ENCODE assay signal across 11 mouse cellular contexts in the genomic region with DNA sequence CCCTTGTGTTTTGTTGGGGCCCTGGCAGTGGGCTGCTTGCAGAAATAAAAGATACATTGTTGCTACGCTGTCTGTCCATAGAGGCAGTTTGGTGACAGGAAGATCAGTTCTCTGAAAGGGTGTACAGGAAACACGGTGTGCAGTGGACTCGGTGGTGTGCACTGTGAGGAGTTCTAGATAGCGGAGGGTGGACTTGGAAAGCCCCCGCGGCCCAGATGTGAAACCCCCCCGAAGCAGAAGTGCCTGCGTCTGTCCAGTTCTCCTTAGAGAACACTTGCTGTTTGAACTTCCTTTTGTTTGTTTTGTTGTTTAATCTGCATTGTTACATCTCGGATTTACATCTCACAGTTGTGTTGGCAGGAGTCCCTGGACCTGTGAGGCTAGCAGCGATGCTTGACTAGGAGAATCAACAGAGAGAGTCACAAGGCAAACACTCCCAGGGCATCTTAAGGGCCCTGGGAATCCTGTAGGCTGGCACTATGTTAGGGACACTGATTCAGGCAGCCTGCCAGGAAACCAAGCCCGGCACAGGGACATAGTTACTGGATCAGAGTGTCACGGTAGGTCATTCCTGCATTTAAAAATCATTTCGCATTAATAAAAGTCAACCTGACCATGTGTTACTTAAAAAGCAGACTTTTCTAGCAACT. TPM values are rescaled to one million over a fixed set of nuclear protein-coding genes. Genes with fewer than 3 reads are reported as not detected.
DNase-seq lines count a peak whose midpoint lies in the region; ATAC-seq and TF ChIP-seq lines count a peak whose summit lies in the region.
"Had no signal": no experiment of that assay in that cellular context is flagged by ENCODE, and none has a peak within 500 bp of the region (broad histone marks: within the 10 kb centered on the region; RNA-seq: fewer than 3 reads in every experiment).

No protein-coding gene starts in this region.

- no peak overlapping the region for H3K4me2 ChIP-seq in neural tube, embryonic 13.5 days
- H3K4me2 ChIP-seq in stomach, postnatal 0 days (replicated peaks; ENCODE audit: low read depth): no peak overlapping the region
- H3K4me2 ChIP-seq: heart, embryonic 15.5 days; liver, embryonic 11.5 days; stomach, embryonic 15.5 days had no signal

- peaks cover 17% of the 10 kb centered on the region for H3K36me3 ChIP-seq in neural tube, embryonic 13.5 days
- 0 out of 2 replicates have a peak, but pooled peaks cover 2% of the 10 kb centered on the region for H3K36me3 ChIP-seq in stomach, postnatal 0 days (ENCODE audit: control insufficient read depth, insufficient read depth, low read length)
- H3K36me3 ChIP-seq: heart, embryonic 15.5 days had no signal

- intact Hi-C loops in gastrocnemius, adult 2 months (cut with DNase I): no loop called here
- intact Hi-C loops in heart, postnatal 36 days (cut with DNase I): no loop called here

- H3K27ac ChIP-seq in gastrocnemius, adult 2 months: no peak overlapping the region
- 0 out of 2 replicates have a peak overlapping the region, but pooled peaks have one; percentile 3 for H3K27ac ChIP-seq in neural tube, embryonic 13.5 days (replicated peaks)
- no peak overlapping the region for H3K27ac ChIP-seq in stomach, postnatal 0 days (replicated peaks)
- H3K27ac ChIP-seq: heart, embryonic 15.5 days; stomach, embryonic 15.5 days had no signal

- no peak for TF ChIP-seq CTCF in gastrocnemius, adult 2 months (IDR thresholded peaks at IDR 0.05)
- no peak for TF ChIP-seq CTCF in stomach, postnatal 0 days (IDR thresholded peaks at IDR 0.05; ENCODE audit: low read depth)

- WGBS in neural tube, embryonic 13.5 days: 70% methylated on average over 13 of the region's 13 CpGs
- WGBS in stomach, postnatal 0 days: 60% methylated on average over 13 of the region's 13 CpGs

- no peaks in the 10 kb centered on the region for H3K27me3 ChIP-seq in neural tube, embryonic 13.5 days
- H3K27me3 ChIP-seq in stomach, postnatal 0 days (ENCODE audit: control insufficient read depth, insufficient read depth, low read length): no peaks in the 10 kb centered on the region
- H3K27me3 ChIP-seq: heart, embryonic 15.5 days; stomach, embryonic 15.5 days had no signal

- no peaks in the 10 kb centered on the region for H3K9me3 ChIP-seq in neural tube, embryonic 13.5 days
- H3K9me3 ChIP-seq in stomach, postnatal 0 days (ENCODE audit: control insufficient read depth, low read length): no peaks in the 10 kb centered on the region
- H3K9me3 ChIP-seq: heart, embryonic 15.5 days; stomach, embryonic 15.5 days had no signal

- peaks cover 5% of the 10 kb centered on the region; the same call in 1 of the 2 replicates for H3K4me1 ChIP-seq in neural tube, embryonic 13.5 days (replicated peaks)
- no peaks in the 10 kb centered on the region for H3K4me1 ChIP-seq in stomach, postnatal 0 days (replicated peaks; ENCODE audit: control insufficient read depth, insufficient read depth)
- H3K4me1 ChIP-seq: stomach, embryonic 15.5 days had no signal

- ATAC-seq in neural tube, embryonic 13.5 days (ENCODE audit: low read depth): no peak
- no peak for ATAC-seq in stomach, postnatal 0 days (ENCODE audit: low FRiP score, low TSS enrichment)
- ATAC-seq in CD4-positive, CD25-positive, alpha-beta regulatory T cell, adult 4 months: no peak

- DNase-seq in gastrocnemius, adult 2 months: peak; percentile 73
- DNase-seq in gastrocnemius, adult 8-10 months (ENCODE audit: low spot score in 2 of 2): no peak
- DNase-seq in neural tube, embryonic 10.5 days (ENCODE audit: extremely low spot score, low spot score): no peak
- peak; percentile 51 to 53 for DNase-seq in heart, postnatal 36 days
- DNase-seq in stomach, postnatal 0 days (ENCODE audit: low spot score): peak; percentile 34
- no peak for DNase-seq in layer of hippocampus, postnatal 25 days (ENCODE audit: extremely low spot score in 1 of 2, low spot score in 1 of 2)

- H3K4me3 ChIP-seq in gastrocnemius, adult 2 months: no peak overlapping the region
- H3K4me3 ChIP-seq in neural tube, embryonic 13.5 days: no peak overlapping the region
- no peak overlapping the region for H3K4me3 ChIP-seq in stomach, postnatal 0 days (ENCODE audit: low read depth, low read length)
- H3K4me3 ChIP-seq: heart, embryonic 15.5 days; stomach, embryonic 15.5 days had no signal

- no peak overlapping the region for H3K9ac ChIP-seq in neural tube, embryonic 13.5 days
- no peak overlapping the region for H3K9ac ChIP-seq in stomach, postnatal 0 days (ENCODE audit: low read length)
- H3K9ac ChIP-seq: heart, embryonic 15.5 days; stomach, embryonic 15.5 days had no signal

- no peak for TF ChIP-seq EP300 in stomach, postnatal 0 days (optimal IDR thresholded peaks at IDR 0.05)

RNA-seq across cellular contexts. Expression of gene Inip, which starts 47.8 kb away (rescaled TPM):
- total RNA-seq in gastrocnemius, adult 2 months (2021): 1 to 10 TPM; 2.8 to 5.9 TPM
- total RNA-seq in gastrocnemius, adult 8-10 months (2022): 1 to 10 TPM; 2.4 to 3.8 (median 3.0) TPM
- 60.3 and 67.3 TPM in 2 replicates for polyA plus RNA-seq in neural tube, embryonic 13.5 days (2015; fragmentation: Nextera tagmentation; extraction: Ambion mirVana)
- total RNA-seq in heart, postnatal 36 days (2021): 1 to 10 TPM; 8.3 to 8.7 TPM
- 22.2 and 23.5 TPM in 2 replicates for polyA plus RNA-seq in stomach, postnatal 0 days (2015; fragmentation: Nextera tagmentation; extraction: Ambion mirVana)
- total RNA-seq in layer of hippocampus, postnatal 25 days (2021): 10 to 100 TPM; 25.2 to 25.6 TPM
- polyA plus RNA-seq in CD4-positive, CD25-positive, alpha-beta regulatory T cell, adult 4 months (2017; shearing (Covaris generic)): 10 to 100 TPM; 49.6 to 49.7 TPM

RNA-seq across cellular contexts. Expression of gene Snx30, which starts 52.0 kb away (rescaled TPM):
- 1 to 10 TPM; 3.1 to 4.1 TPM for total RNA-seq in gastrocnemius, adult 2 months (2021)
- total RNA-seq in gastrocnemius, adult 8-10 months (2022): 1 to 10 TPM; 2.9 to 4.5 (median 3.8) TPM
- polyA plus RNA-seq in neural tube, embryonic 13.5 days (2015; fragmentation: Nextera tagmentation; extraction: Ambion mirVana): 12.9 and 14.8 TPM in 2 replicates
- 1 to 10 TPM; 5.6 to 6.4 TPM for total RNA-seq in heart, postnatal 36 days (2021)
- 3.0 and 3.5 TPM in 2 replicates for polyA plus RNA-seq in stomach, postnatal 0 days (2015; fragmentation: Nextera tagmentation; extraction: Ambion mirVana)
- total RNA-seq in layer of hippocampus, postnatal 25 days (2021): 10 to 100 TPM; 38.9 to 47.6 TPM
- polyA plus RNA-seq in CD4-positive, CD25-positive, alpha-beta regulatory T cell, adult 4 months (2017; shearing (Covaris generic)): 1 to 10 TPM; 2.2 to 2.6 TPM

Comparison
In these comparisons a context has a peak if more than half of its experiments do, and no peak if none do; other contexts are left out.
1. DNase-seq: peak in gastrocnemius, adult 2 months (single experiment), heart, postnatal 36 days (2 of 2) and stomach, postnatal 0 days (single experiment); none in gastrocnemius, adult 8-10 months (0 of 2), neural tube, embryonic 10.5 days (single experiment) and layer of hippocampus, postnatal 25 days (0 of 2).
2. RNA of gene Snx30, which starts 52.0 kb away (total RNA-seq): 38.9 to 47.6 TPM in layer of hippocampus, postnatal 25 days; 5.6 to 6.4 TPM in heart, postnatal 36 days, 3.1 to 4.1 TPM in gastrocnemius, adult 2 months and 2.9 to 4.5 TPM in gastrocnemius, adult 8-10 months; every median in the first group is over 4 times any median in the second.